Mouse (Mus musculus) E14TG2a.4 (cell line): ENCODE measurements at regions not wholly inside any gene's neighbourhood (a gene's known extent, or its start where the extent isn't known, plus 50 kb on each side); places are given as distances from the start of the nearest gene placed in this dataset.

Experiments
- CTCF ChIP-seq: conservative IDR thresholded peaks from 2 replicates; pipeline ENCODE4 v1.5.1; 2014; ENCODE audit warnings: low read length
- NANOG ChIP-seq: IDR thresholded peaks from 2 replicates; pipeline ENCODE4 v1.6.1; 2014; ENCODE audit warnings: borderline replicate concordance, low read length, mixed read lengths
- POU5F1 ChIP-seq: IDR thresholded peaks from 2 replicates; pipeline ENCODE4 v1.6.1; 2014; ENCODE audit warnings: low read length, borderline replicate concordance

DNA sequence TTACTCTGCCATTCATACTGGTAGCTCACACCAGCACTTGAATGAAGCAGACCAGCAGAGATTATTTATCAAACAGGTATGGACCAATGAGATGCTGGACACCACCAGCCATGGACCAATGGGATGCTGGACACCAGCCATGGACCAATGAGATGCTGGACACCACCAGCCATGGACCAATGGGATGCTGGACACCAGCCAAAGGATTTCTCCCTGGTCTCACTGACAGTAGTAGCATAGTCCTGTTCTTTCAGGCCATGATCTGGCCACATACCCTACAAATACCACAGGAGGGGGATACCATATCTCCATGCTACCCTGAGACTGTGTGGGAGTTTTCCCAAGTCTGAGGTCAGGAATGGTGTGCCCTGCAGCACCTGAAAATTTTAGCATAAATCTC lies 98.0 kb upstream of the Mgmt start:
- no peak for TF ChIP-seq CTCF
- TF ChIP-seq NANOG, result no peak
- no peak for TF ChIP-seq POU5F1
